Mouse (Mus musculus) heart, embryonic 16.5 days (tissue): Measurements from ENCODE around the gene Mrpl33. TPM values are rescaled to one million over a fixed set of nuclear protein-coding genes. Genes with fewer than 3 reads are reported as not detected.

Experiments
- ATAC-seq: fragments of 200-750 bp; cut with Nextera tagmentation; replicated peaks from 2 replicates; pipeline ENCODE4 v1.8.0; 2017; ENCODE audit warnings: moderate number of reproducible peaks; ENCODE audit not compliant: insufficient read depth, low FRiP score; ENCODE audit errors: extremely low read depth
- H3K27ac ChIP-seq: fragments of 300-500 bp; sonication (generic); 2 replicates; pipeline ENCODE4 v1.5.1; 2014; ENCODE audit warnings: mild to moderate bottlenecking, low read length, control low read depth, moderate library complexity
- H3K27me3 ChIP-seq: fragments of 300-500 bp; sonication (generic); 2 replicates; pipeline ENCODE4 v1.6.1; 2014; ENCODE audit warnings: low read length, mixed read lengths; ENCODE audit not compliant: control insufficient read depth, insufficient read depth
- H3K36me3 ChIP-seq: fragments of 300-500 bp; sonication (generic); 2 replicates; pipeline ENCODE4 v1.6.1; 2014; ENCODE audit not compliant: control insufficient read depth, insufficient read depth
- H3K4me1 ChIP-seq: fragments of 300-500 bp; sonication (generic); 2 replicates; pipeline ENCODE4 v1.6.1; 2014; ENCODE audit warnings: low read length, mixed read lengths; ENCODE audit not compliant: control insufficient read depth, insufficient read depth
- H3K4me2 ChIP-seq: fragments of 300-500 bp; sonication (generic); 2 replicates; pipeline ENCODE4 v1.6.1; 2014; ENCODE audit warnings: low read depth, mild to moderate bottlenecking, control low read depth, low read length
- H3K4me3 ChIP-seq: fragments of 300-500 bp; sonication (generic); 2 replicates; pipeline ENCODE4 v1.5.1; 2014; ENCODE audit warnings: mild to moderate bottlenecking, control low read depth, low read length
- H3K9ac ChIP-seq: fragments of 300-500 bp; sonication (generic); 2 replicates; pipeline ENCODE4 v1.6.1; 2014; ENCODE audit warnings: low read length, control low read depth
- H3K9me3 ChIP-seq: fragments of 300-500 bp; sonication (generic); replicated peaks from 2 replicates; pipeline ENCODE4 v1.6.1; 2016; ENCODE audit warnings: low read length; ENCODE audit not compliant: control insufficient read depth
- WGBS: fragments of 180-500 bp; shearing (Covaris S2); extraction: QIAGEN DNeasy Blood & Tissue Kit; methylation state at CpG from one replicate; pipeline ENCODE4 v1.1.7; 2014; 5-methylcytosine and 5-hydroxymethylcytosine counted together
- microRNA-seq: library from miRNA; unstranded; fragments of <30 nt; microRNA quantifications from one replicate; pipeline ENCODE4, GENCODE M21; 2017
- polyA plus RNA-seq: library from polyadenylated mRNA; unstranded; fragments of >200 nt; fragmentation: Nextera tagmentation; extraction: Ambion mirVana; gene quantifications from 2 replicates; pipeline ENCODE4 v1.2.1, GENCODE M21; 2015

The Mrpl33 gene
- polyA plus RNA-seq, 1 experiment from 2014 or later, result 409 TPM

GRCm38 (mm10) chr5:31713280-31713711 lies 116.6 kb downstream of the Mrpl33 start:
- no peak overlapping the region for H3K4me3 ChIP-seq
- H3K9me3 ChIP-seq, result no peaks in the 10 kb centered on the region
- peaks cover 7% of the 10 kb centered on the region for H3K4me1 ChIP-seq
- H3K4me2 ChIP-seq, result no peak overlapping the region
- H3K27ac ChIP-seq, result no peak overlapping the region
- no peak overlapping the region for H3K9ac ChIP-seq
- H3K27me3 ChIP-seq, result no peaks in the 10 kb centered on the region
- ATAC-seq, result no peak
- peaks cover 8% of the 10 kb centered on the region; the same call in 1 of the 2 replicates for H3K36me3 ChIP-seq
- 59% methylated on average over 2 of the region's 2 CpGs for WGBS

GRCm38 (mm10) chr5:31713841-31714264 lies 117.1 kb downstream of the Mrpl33 start:
- peaks cover 7% of the 10 kb centered on the region for H3K4me1 ChIP-seq
- no peak overlapping the region for H3K4me2 ChIP-seq
- H3K36me3 ChIP-seq, result peaks cover 8% of the 10 kb centered on the region; the same call in 1 of the 2 replicates
- no peak overlapping the region for H3K4me3 ChIP-seq
- H3K9ac ChIP-seq, result no peak overlapping the region
- no peaks in the 10 kb centered on the region for H3K9me3 ChIP-seq
- ATAC-seq, result no peak
- WGBS, result 44% methylated on average over 5 of the region's 5 CpGs
- no peaks in the 10 kb centered on the region for H3K27me3 ChIP-seq
- no peak overlapping the region for H3K27ac ChIP-seq

Small RNA genes lying within 50 kb of the gene (microRNA-seq; reads per million reads assigned to microRNA genes)
- gene Mir3473e, result not detected

Other genes with a start within 250 kb of the Mrpl33 start
- 41.3 and 43.0 TPM in 2 replicates for gene Zfp512, start 144.5 kb upstream of the Mrpl33 start, polyA plus RNA-seq
- gene 4930548H24Rik, start 111.2 kb upstream of the Mrpl33 start, polyA plus RNA-seq, result not detected in 2 replicates
- 39.8 and 42.9 TPM in 2 replicates for gene Gpn1, start 102.2 kb upstream of the Mrpl33 start, polyA plus RNA-seq
- gene Slc4a1ap, start 69.9 kb upstream of the Mrpl33 start, polyA plus RNA-seq, result 18.9 and 20.0 TPM in 2 replicates
- gene Supt7l, start 69.1 kb upstream of the Mrpl33 start, polyA plus RNA-seq, result 18.6 and 20.2 TPM in 2 replicates
- 3.8 and 5.2 TPM in 2 replicates for gene Rbks, start 100.7 kb downstream of the Mrpl33 start, polyA plus RNA-seq
- 39.9 and 47.4 TPM in 2 replicates for gene Babam2, start 100.7 kb downstream of the Mrpl33 start, polyA plus RNA-seq